Mouse (Mus musculus) forebrain, embryonic 11.5 days (tissue): Measurements from ENCODE around the gene Tor2a. TPM values are rescaled to one million over a fixed set of nuclear protein-coding genes. Genes with fewer than 3 reads are reported as not detected.

Source experiments
- ATAC-seq: fragments of 200-750 bp; cut with Nextera tagmentation; replicated peaks from 2 replicates; pipeline ENCODE4 v1.8.0; 2017; ENCODE audit warnings: moderate TSS enrichment; ENCODE audit not compliant: low FRiP score
- DNase-seq: peaks from one replicate; pipeline ENCODE4 v3.0.0-alpha.2; 2017; ENCODE audit warnings: low spot score
- H3K27ac ChIP-seq: fragments of 300-500 bp; sonication (generic); 2 replicates; pipeline ENCODE4 v1.5.1; 2014; ENCODE audit warnings: low read depth, low read length
- H3K27me3 ChIP-seq: fragments of 300-500 bp; sonication (generic); 2 replicates; pipeline ENCODE4 v1.6.1; 2014; ENCODE audit warnings: mild to moderate bottlenecking, low read length, mixed read lengths; ENCODE audit not compliant: control insufficient read depth, insufficient read depth
- H3K36me3 ChIP-seq: fragments of 300-500 bp; sonication (generic); 2 replicates; pipeline ENCODE4 v1.6.1; 2014; ENCODE audit warnings: mild to moderate bottlenecking, low read length, moderate library complexity, mixed read lengths; ENCODE audit not compliant: control insufficient read depth, insufficient read depth
- H3K4me1 ChIP-seq: fragments of 300-500 bp; sonication (generic); replicated peaks from 2 replicates; pipeline ENCODE4 v1.6.1; 2014; ENCODE audit warnings: low read length, mixed read lengths; ENCODE audit not compliant: control insufficient read depth, insufficient read depth
- H3K4me2 ChIP-seq: fragments of 300-500 bp; sonication (generic); 2 replicates; pipeline ENCODE4 v1.6.1; 2014; ENCODE audit warnings: low read depth, mild to moderate bottlenecking, low read length, moderate library complexity, mixed read lengths; ENCODE audit not compliant: severe bottlenecking
- H3K4me3 ChIP-seq: fragments of 300-500 bp; sonication (generic); 2 replicates; pipeline ENCODE4 v1.5.1; 2014; ENCODE audit warnings: low read depth, low read length
- H3K9ac ChIP-seq: fragments of 300-500 bp; sonication (generic); 2 replicates; pipeline ENCODE4 v1.6.1; 2014; ENCODE audit warnings: low read length
- H3K9me3 ChIP-seq: fragments of 300-500 bp; sonication (generic); 2 replicates; pipeline ENCODE4 v1.6.1; 2016; ENCODE audit warnings: low read length, mixed read lengths; ENCODE audit not compliant: control insufficient read depth
- WGBS: fragments of 180-500 bp; shearing (Covaris S2); extraction: QIAGEN DNeasy Blood & Tissue Kit; methylation state at CpG from one replicate; pipeline ENCODE4 v1.1.7; 2014; 5-methylcytosine and 5-hydroxymethylcytosine counted together
- polyA plus RNA-seq: library from polyadenylated mRNA; unstranded; fragments of >200 nt; fragmentation: Nextera tagmentation; extraction: Ambion mirVana; gene quantifications from 2 replicates; pipeline ENCODE4 v1.2.1, GENCODE M21; 2014

Gene Tor2a
- polyA plus RNA-seq, 1 experiment from 2014 or later = 56.8 TPM

GRCm38 (mm10) chr2:32734480-32734879 is 22.6 kb upstream of the Tor2a start:
- Histone ChIP-seq H3K9me3 (no peaks in the 10 kb centered on the region), H3K9ac (no peak overlapping the region), H3K27ac (no peak overlapping the region), H3K36me3 (no peaks in the 10 kb centered on the region), H3K4me3 (no peak overlapping the region), H3K4me2 (no peak overlapping the region), H3K27me3 (no peaks in the 10 kb centered on the region), H3K4me1 (no peaks in the 10 kb centered on the region)
- DNase-seq = no peak
- 47% methylated on average over 4 of the region's 4 CpGs for whole genome bisulfite sequencing
- no peak for ATAC-seq

DNA sequence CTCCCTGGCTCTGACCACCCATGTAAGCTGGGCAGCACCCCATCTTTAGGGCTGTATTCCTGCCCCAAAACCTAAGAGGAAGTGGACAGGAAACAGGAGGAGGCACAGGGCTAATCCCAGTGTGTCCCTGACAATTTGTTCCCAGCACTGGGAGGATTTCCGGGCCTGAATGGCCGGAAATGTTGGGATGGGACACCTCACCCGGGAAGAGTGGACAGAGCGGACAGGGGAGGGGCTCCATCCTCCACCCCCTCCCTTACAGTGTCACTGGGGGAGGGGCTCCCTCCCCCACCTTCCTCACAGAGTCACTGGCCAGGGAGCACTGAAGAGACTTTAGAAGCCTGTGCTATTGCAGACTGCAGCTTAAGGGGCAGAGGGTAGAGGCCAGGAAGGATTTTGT is 22.1 kb upstream of the Tor2a start:
- no peak overlapping the region for H3K9ac ChIP-seq
- DNase-seq = no peak
- ATAC-seq = no peak
- WGBS = 58% methylated on average over 4 of the region's 4 CpGs
- no peaks in the 10 kb centered on the region for H3K9me3 ChIP-seq
- no peak overlapping the region for H3K4me3 ChIP-seq
- H3K27me3 ChIP-seq = no peaks in the 10 kb centered on the region
- no peaks in the 10 kb centered on the region for H3K36me3 ChIP-seq
- H3K4me2 ChIP-seq = no peak overlapping the region
- no peaks in the 10 kb centered on the region for H3K4me1 ChIP-seq
- H3K27ac ChIP-seq = no peak overlapping the region

- H3K4me3 ChIP-seq = no peak overlapping the region
- ATAC-seq (no peak), DNase-seq (no peak)
- WGBS = 48% methylated on average over 3 of the region's 3 CpGs
- no peaks in the 10 kb centered on the region for H3K36me3 ChIP-seq
- H3K4me1 ChIP-seq = peaks cover 2% of the 10 kb centered on the region; the same call in 1 of the 2 replicates
- no peak overlapping the region for H3K9ac ChIP-seq
- no peaks in the 10 kb centered on the region for H3K9me3 ChIP-seq
- no peak overlapping the region for H3K27ac ChIP-seq
- H3K27me3 ChIP-seq = 0 out of 2 replicates have a peak, but pooled peaks cover 3% of the 10 kb centered on the region
- no peak overlapping the region for H3K4me2 ChIP-seq
Measured at GRCm38 (mm10) chr2:32736306-32736829, 20.7 kb upstream of the Tor2a start.

GRCm38 (mm10) chr2:32737008-32737407 is 20.0 kb upstream of the Tor2a start:
- peaks cover 4% of the 10 kb centered on the region; the same call in 1 of the 2 replicates for H3K4me1 ChIP-seq
- no peaks in the 10 kb centered on the region for H3K36me3 ChIP-seq
- no peak for DNase-seq
- no peak overlapping the region for H3K27ac ChIP-seq
- no peak overlapping the region for H3K9ac ChIP-seq
- no peaks in the 10 kb centered on the region for H3K9me3 ChIP-seq
- WGBS = 58% methylated on average over 6 of the region's 6 CpGs
- no peak overlapping the region for H3K4me2 ChIP-seq
- ATAC-seq = no peak
- H3K4me3 ChIP-seq = no peak overlapping the region
- 0 out of 2 replicates have a peak, but pooled peaks cover 3% of the 10 kb centered on the region for H3K27me3 ChIP-seq

DNA sequence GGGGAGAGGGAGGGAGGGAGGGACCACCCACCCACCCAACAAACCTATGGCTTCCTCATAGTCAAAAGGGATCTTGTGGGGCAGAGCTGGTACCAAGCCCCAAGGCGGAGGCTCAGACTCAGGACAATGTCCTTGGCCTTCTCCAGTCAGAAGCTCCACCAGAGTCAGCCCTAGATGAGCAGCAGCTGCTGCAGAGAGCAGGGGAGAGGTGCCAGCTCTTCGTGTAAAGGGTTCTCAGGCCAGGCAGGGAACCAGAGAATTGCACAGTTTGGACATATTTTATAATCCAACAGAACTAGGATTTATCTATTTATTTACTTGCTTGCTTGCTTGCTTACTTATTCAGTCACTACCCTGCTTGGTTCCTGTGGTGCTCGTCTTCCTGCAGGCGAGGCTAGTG is 17.7 kb upstream of the Tor2a start:
- DNase-seq (no peak), ATAC-seq (no peak)
- H3K9me3 ChIP-seq = no peaks in the 10 kb centered on the region
- no peak overlapping the region for H3K9ac ChIP-seq
- WGBS = 78% methylated on average over 4 of the region's 4 CpGs
- H3K4me3 ChIP-seq = no peak overlapping the region
- H3K27me3 ChIP-seq = 0 out of 2 replicates have a peak, but pooled peaks cover 3% of the 10 kb centered on the region
- H3K36me3 ChIP-seq = no peaks in the 10 kb centered on the region
- peaks cover 4% of the 10 kb centered on the region; the same call in 1 of the 2 replicates for H3K4me1 ChIP-seq
- H3K4me2 ChIP-seq = no peak overlapping the region
- no peak overlapping the region for H3K27ac ChIP-seq

GRCm38 (mm10) chr2:32740916-32741272 is 16.1 kb upstream of the Tor2a start, which contains the start of gene 6330409D20Rik:
Gene 6330409D20Rik, minus strand, starts transcription at chr2:32741016.
- 5% methylated on average over 11 of the region's 11 CpGs for WGBS
- DNase-seq = no peak

DNA sequence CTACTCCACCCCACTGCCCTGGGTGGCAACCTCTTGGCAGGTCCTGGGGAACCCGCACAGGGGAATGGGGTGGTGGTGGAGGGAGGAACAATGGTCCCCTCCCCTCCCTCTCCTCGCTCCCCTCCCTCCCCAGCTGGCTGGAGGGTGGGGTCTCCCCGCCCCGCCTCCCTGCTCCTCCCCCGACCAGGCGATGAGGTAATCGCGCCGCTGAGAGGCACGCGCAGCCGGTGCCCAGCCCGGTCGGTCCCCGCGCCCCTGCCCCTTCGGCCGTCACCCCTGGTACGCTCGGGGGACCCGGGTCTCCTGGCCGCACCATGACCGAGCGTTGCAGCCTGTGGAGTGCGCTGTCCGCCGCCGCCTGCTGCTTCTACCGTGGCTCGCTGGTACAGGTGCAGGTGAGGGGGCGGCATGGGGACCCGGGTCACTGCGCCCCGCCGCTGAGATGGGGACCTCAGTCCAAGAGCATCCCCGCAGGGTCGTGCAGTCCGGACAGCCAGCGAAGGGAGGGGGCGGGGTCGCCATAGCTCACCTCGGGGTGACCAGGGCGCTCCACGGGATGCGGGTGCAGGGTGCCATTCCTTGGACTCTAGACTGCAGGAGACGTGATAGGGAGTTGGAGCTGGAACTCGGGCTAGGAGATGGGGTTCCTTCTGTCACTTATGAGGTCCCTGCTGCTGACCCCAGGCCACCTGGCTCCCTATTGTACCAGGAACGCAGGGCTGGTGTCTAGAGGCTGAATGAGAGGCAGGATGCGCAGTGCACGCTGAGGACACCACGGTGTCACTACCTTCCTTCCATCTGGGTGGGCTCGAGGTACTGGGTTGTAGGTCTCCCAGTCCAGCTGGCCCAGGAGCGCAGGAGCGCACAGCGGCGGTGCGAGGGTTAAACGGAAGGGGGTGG is 15.5 kb upstream of the Tor2a start:
- ATAC-seq (peak; percentile 70), DNase-seq (peak; percentile 88)
- Histone ChIP-seq H3K27ac (peak overlapping the region; percentile 70), H3K36me3 (no peaks in the 10 kb centered on the region), H3K4me2 (peak overlapping the region; percentile 99), H3K27me3 (0 out of 2 replicates have a peak, but pooled peaks cover 3% of the 10 kb centered on the region), H3K9ac (peak overlapping the region; percentile 76), H3K9me3 (no peaks in the 10 kb centered on the region), H3K4me1 (peaks cover 4% of the 10 kb centered on the region; the same call in 1 of the 2 replicates), H3K4me3 (peak overlapping the region; percentile 71)
- 2% methylated on average over 51 of the region's 58 CpGs for WGBS

More at GRCm38 (mm10) chr2:32740916-32741272, 16.1 kb upstream of the Tor2a start, which contains the start of gene 6330409D20Rik:
- ATAC-seq = no peak
- peak within 1 kb of the TSS; percentile 70 for H3K27ac ChIP-seq
- H3K36me3 ChIP-seq = no peaks in the 10 kb centered on the region
- 0 out of 2 replicates have a peak, but pooled peaks cover 3% of the 10 kb centered on the region for H3K27me3 ChIP-seq
- H3K4me1 ChIP-seq = peaks cover 4% of the 10 kb centered on the region; the same call in 1 of the 2 replicates
- H3K4me3 ChIP-seq = peak within 1 kb of the TSS; percentile 71
- no peaks in the 10 kb centered on the region for H3K9me3 ChIP-seq
- peak within 1 kb of the TSS; percentile 99 for H3K4me2 ChIP-seq
- peak within 1 kb of the TSS; percentile 76 for H3K9ac ChIP-seq

- Histone ChIP-seq H3K9ac (peak overlapping the region; percentile 76), H3K27me3 (0 out of 2 replicates have a peak, but pooled peaks cover 3% of the 10 kb centered on the region), H3K4me3 (peak overlapping the region; percentile 71), H3K27ac (peak overlapping the region; percentile 70), H3K4me1 (peaks cover 4% of the 10 kb centered on the region; the same call in 1 of the 2 replicates), H3K9me3 (no peaks in the 10 kb centered on the region), H3K36me3 (no peaks in the 10 kb centered on the region; the same call in 1 of the 2 replicates), H3K4me2 (peak overlapping the region; percentile 99)
- 4% methylated on average over 18 of the region's 18 CpGs for WGBS
- ATAC-seq = peak; percentile 88
- peak; percentile 89 for DNase-seq
Measured at GRCm38 (mm10) chr2:32742173-32742531, 14.9 kb upstream of the Tor2a start.
